Mouse (Mus musculus): ENCODE measurements around the gene Zfp787. TPM values are rescaled to one million over a fixed set of nuclear protein-coding genes. Genes with fewer than 3 reads are reported as not detected.

Gene Zfp787
- total and polyA plus RNA-seq, 3 experiments: 22.7 to 28.8 TPM; not detected in 1

GRCm38 (mm10) chr7:6146982-6147325, 8.8 kb downstream of the Zfp787 start:
- no peak overlapping the region for H3K9ac ChIP-seq (ENCODE audit: control insufficient read depth, low read depth, low read length, poor library complexity, severe bottlenecking)
- peak; percentile 70 for DNase-seq (ENCODE audit: low read depth, low spot score)
- H3K9me3 ChIP-seq (replicated peaks; ENCODE audit: insufficient read depth, low read length): no peaks in the 10 kb centered on the region
- peaks cover 0 to 37% of the 10 kb centered on the region in 2 experiments for H3K4me1 ChIP-seq (ENCODE audit: control insufficient read depth in 1 of 2, insufficient read depth in 2 of 2, low read length in 2 of 2)
- H3K79me2 ChIP-seq (ENCODE audit: control insufficient read depth, insufficient read depth, low read length, poor library complexity): peaks cover 79% of the 10 kb centered on the region
- no peak overlapping the region for H3K27ac ChIP-seq (ENCODE audit: control insufficient read depth, low read depth, low read length)
- no peak for TF ChIP-seq POLR2A (IDR thresholded peaks at IDR 0.05; ENCODE audit: control insufficient read depth in 1 of 2, insufficient read depth in 1 of 2, low read depth in 1 of 2, low read length in 2 of 2, poor library complexity in 1 of 2)
- peak; percentile 54 for TF ChIP-seq TAL1 (IDR thresholded peaks at IDR 0.05; ENCODE audit: low read length)
- TF ChIP-seq HCFC1 (IDR thresholded peaks at IDR 0.05; ENCODE audit: low read depth, low read length): no peak
- no peak for TF ChIP-seq ZKSCAN1 (IDR thresholded peaks at IDR 0.05; ENCODE audit: low read depth, low read length)
- TF ChIP-seq TCF12 (IDR thresholded peaks at IDR 0.05; ENCODE audit: low read depth, low read length): peak; percentile 30; the same call in 1 of the 2 replicates
- TF ChIP-seq USF1 (IDR thresholded peaks at IDR 0.05; ENCODE audit: low read depth, low read length): peak; percentile 67
- peak; percentile 90 for TF ChIP-seq SIN3A (IDR thresholded peaks at IDR 0.05; ENCODE audit: low read length)
- TF ChIP-seq EP300 (IDR thresholded peaks at IDR 0.05; ENCODE audit: low read depth in 1 of 2, low read length in 2 of 2): peak; percentile 43 to 52
- TF ChIP-seq MYC (IDR thresholded peaks at IDR 0.05; ENCODE audit: low read depth, low read length): peak; percentile 84
- peak; percentile 92 for TF ChIP-seq MXI1 (IDR thresholded peaks at IDR 0.05; ENCODE audit: low read depth, low read length)
- TF ChIP-seq ETS1 (IDR thresholded peaks at IDR 0.05; ENCODE audit: low read depth, low read length): peak; percentile 28; the same call in 1 of the 2 replicates
- peak; percentile 80 for TF ChIP-seq GATA1 (IDR thresholded peaks at IDR 0.05; ENCODE audit: low read depth, low read length)
- TF ChIP-seq MYB (IDR thresholded peaks at IDR 0.05; ENCODE audit: low read depth, low read length): no peak
- peak; percentile 96 for TF ChIP-seq MAX (IDR thresholded peaks at IDR 0.05; ENCODE audit: low read length)
- no peaks in the 10 kb centered on the region for H3K27me3 ChIP-seq (ENCODE audit: control insufficient read depth in 1 of 2, insufficient read depth in 2 of 2, low read length in 2 of 2)
- peaks cover 0 to 13% of the 10 kb centered on the region in 2 experiments; a peak in 2 of 4 replicates for H3K36me3 ChIP-seq (ENCODE audit: control insufficient read depth in 1 of 2, insufficient read depth in 2 of 2, low read length in 2 of 2)
- no peak overlapping the region for H3K4me3 ChIP-seq (ENCODE audit: control insufficient read depth in 1 of 2, insufficient read depth in 1 of 2, low read depth in 2 of 2, low read length in 2 of 2)

DNA sequence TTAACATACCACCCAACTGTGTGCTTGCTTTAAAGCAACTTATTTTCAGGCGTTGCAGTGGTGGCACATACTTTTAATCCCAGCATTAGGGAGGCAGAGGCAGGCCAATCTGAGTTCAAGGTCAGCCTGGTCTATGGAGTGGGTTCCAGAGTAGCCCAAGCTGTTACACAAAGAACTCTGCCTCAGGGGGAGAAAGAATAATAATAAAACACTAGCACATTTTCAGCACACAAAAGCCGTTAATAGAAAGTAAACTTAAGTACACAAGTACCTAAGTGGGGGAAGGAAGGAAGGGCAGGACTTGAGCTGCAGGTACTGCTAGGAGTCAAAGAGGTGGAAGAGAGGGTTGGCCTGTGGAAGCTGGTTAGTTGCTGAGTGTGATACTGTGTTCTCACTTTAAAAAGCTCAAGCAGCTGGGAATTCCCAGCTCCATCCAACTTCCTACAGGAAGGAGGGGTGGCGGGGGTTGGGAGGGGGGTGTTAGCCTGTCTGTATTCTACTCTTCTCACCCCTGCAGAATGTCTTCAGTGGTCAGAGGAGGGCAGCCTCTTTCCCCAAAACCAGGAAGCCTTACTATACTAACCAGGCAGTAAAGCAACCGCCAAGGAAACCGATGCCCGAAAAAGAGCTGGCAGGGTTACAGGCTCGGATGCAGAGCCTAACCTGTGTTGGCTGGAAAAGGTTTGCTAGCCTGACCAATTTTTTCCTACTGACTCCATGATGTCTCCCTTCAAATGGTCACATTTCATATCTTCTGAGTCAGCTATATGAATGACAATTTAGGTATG, 9.4 kb downstream of the Zfp787 start:
- Histone ChIP-seq H3K27ac (ENCODE audit: control insufficient read depth, low read depth, low read length) (no peak overlapping the region), H3K4me3 (ENCODE audit: control insufficient read depth in 1 of 2, insufficient read depth in 1 of 2, low read depth in 2 of 2, low read length in 2 of 2) (no peak overlapping the region), H3K9ac (ENCODE audit: control insufficient read depth, low read depth, low read length, poor library complexity, severe bottlenecking) (no peak overlapping the region), H3K4me1 (ENCODE audit: control insufficient read depth in 1 of 2, insufficient read depth in 2 of 2, low read length in 2 of 2) (peaks cover 0 to 37% of the 10 kb centered on the region in 2 experiments), H3K9me3 (replicated peaks; ENCODE audit: insufficient read depth, low read length) (no peaks in the 10 kb centered on the region), H3K27me3 (ENCODE audit: control insufficient read depth in 1 of 2, insufficient read depth in 2 of 2, low read length in 2 of 2) (no peaks in the 10 kb centered on the region), H3K79me2 (ENCODE audit: control insufficient read depth, insufficient read depth, low read length, poor library complexity) (peaks cover 74% of the 10 kb centered on the region), H3K36me3 (ENCODE audit: control insufficient read depth in 1 of 2, insufficient read depth in 2 of 2, low read length in 2 of 2) (peaks cover 0 to 13% of the 10 kb centered on the region in 2 experiments; a peak in 2 of 4 replicates)
- no peak for DNase-seq (ENCODE audit: low read depth, low spot score)
- TF ChIP-seq ZNF384 (IDR thresholded peaks at IDR 0.05; ENCODE audit: low read depth, low read length): no peak

Data from MEL (cell line).